Mouse (Mus musculus): ENCODE results near the gene 2700081O15Rik. TPM values are rescaled to one million over a fixed set of nuclear protein-coding genes. Genes with fewer than 3 reads are reported as not detected.
"Not testable (repeated sequence)": the region's sequence is repeated elsewhere in the genome, so short reads cannot be mapped to it uniquely, and the experiment has no call there.

Gene 2700081O15Rik
- 1 to 10 TPM; 3.1 to 4.8 TPM for total RNA-seq (2021)
- long read RNA-seq, experiment 1, full-length matches to known transcripts, result 4 of 6 reads
- long read RNA-seq, experiment 1, partial matches to known transcripts, result 2 of 6 reads
- long read RNA-seq, experiment 1, other reads (novel, unspliced or antisense), result 0 of 6 reads
- long read RNA-seq, experiment 2, full-length matches to known transcripts, result 2 of 5 reads
- long read RNA-seq, experiment 2, partial matches to known transcripts, result 1 of 5 reads
- long read RNA-seq, experiment 2, other reads (novel, unspliced or antisense), result 2 of 5 reads

GRCm38 (mm10) chr19:7416834-7417735 is at the start of gene 2700081O15Rik:
2700081O15Rik (plus strand) TSS chr19:7417625.
- peak; percentile 75 for DNase-seq (ENCODE audit: low spot score)

GRCm38 (mm10) chr19:7369469-7369868 is 48.0 kb upstream of the 2700081O15Rik start:
- not testable (repeated sequence) for DNase-seq (ENCODE audit: low spot score)

GRCm38 (mm10) chr19:7374491-7374890 is 42.9 kb upstream of the 2700081O15Rik start:
- no peak for DNase-seq (ENCODE audit: low spot score)

GRCm38 (mm10) chr19:7377639-7378038 is 39.8 kb upstream of the 2700081O15Rik start:
- DNase-seq (ENCODE audit: low spot score), result no peak

GRCm38 (mm10) chr19:7381906-7382247 is 35.5 kb upstream of the 2700081O15Rik start:
- DNase-seq (ENCODE audit: low spot score), result no peak

- DNase-seq (ENCODE audit: low spot score), result peak; percentile 38
Observed at GRCm38 (mm10) chr19:7382248-7382902, 35.0 kb upstream of the 2700081O15Rik start.

- peak; percentile 98 for DNase-seq (ENCODE audit: low spot score)
Observed at GRCm38 (mm10) chr19:7382903-7383865, 34.2 kb upstream of the 2700081O15Rik start, which contains the start of gene Spindoc. Spindoc (minus strand) TSS chr19:7382994.

GRCm38 (mm10) chr19:7386042-7386441 is 31.4 kb upstream of the 2700081O15Rik start:
- DNase-seq (ENCODE audit: low spot score), result no peak

- no peak for DNase-seq (ENCODE audit: low spot score)
Observed at GRCm38 (mm10) chr19:7388488-7388887, 28.9 kb upstream of the 2700081O15Rik start.

- not testable (repeated sequence) for DNase-seq (ENCODE audit: low spot score)
Observed at GRCm38 (mm10) chr19:7396867-7397826, 20.3 kb upstream of the 2700081O15Rik start.

GRCm38 (mm10) chr19:7398898-7399297 is 18.5 kb upstream of the 2700081O15Rik start:
- DNase-seq (ENCODE audit: low spot score), result not testable (repeated sequence)

- no peak for DNase-seq (ENCODE audit: low spot score)
Observed at GRCm38 (mm10) chr19:7400635-7401034, 16.8 kb upstream of the 2700081O15Rik start.

- no peak for DNase-seq (ENCODE audit: low spot score)
Observed at GRCm38 (mm10) chr19:7404623-7405229, 12.7 kb upstream of the 2700081O15Rik start.

- DNase-seq (ENCODE audit: low spot score), result no peak
Observed at GRCm38 (mm10) chr19:7412361-7412760, 5.1 kb upstream of the 2700081O15Rik start.

GRCm38 (mm10) chr19:7415916-7416833 is 1.2 kb upstream of the 2700081O15Rik start:
- DNase-seq (ENCODE audit: low spot score), result no peak

- peak; percentile 76 for DNase-seq (ENCODE audit: low spot score)
Observed at GRCm38 (mm10) chr19:7417911-7418849, 755 bp downstream of the 2700081O15Rik start.

GRCm38 (mm10) chr19:7419134-7419533 is 1.7 kb downstream of the 2700081O15Rik start:
- no peak for DNase-seq (ENCODE audit: low spot score)

Data from gastrocnemius, adult 18-20 months (tissue).